Mouse (Mus musculus) liver, embryonic 14.5 days (tissue): Measurements from ENCODE around the gene Sypl2. TPM values are rescaled to one million over a fixed set of nuclear protein-coding genes. Genes with fewer than 3 reads are reported as not detected.

Experiments used
- ATAC-seq: fragments of 200-750 bp; cut with Nextera tagmentation; 2 replicates; pipeline ENCODE4 v1.8.0; 2017; ENCODE audit warnings: moderate number of reproducible peaks, mild to moderate bottlenecking, moderate library complexity; ENCODE audit not compliant: insufficient read depth
- DNase-seq, 3 experiments: peaks; one replicate each; pipeline ENCODE4 v3.0.0-alpha.2; 2012 to 2013; ENCODE audit warnings: low read depth in 3 of 3, low spot score in 3 of 3
- H3K27ac ChIP-seq: fragments of 300-500 bp; sonication (generic); 2 replicates; pipeline ENCODE4 v1.5.1; 2014; ENCODE audit warnings: moderate library complexity, mild to moderate bottlenecking, control low read depth, inconsistent platforms
- H3K27me3 ChIP-seq: fragments of 300-500 bp; sonication (generic); 2 replicates; pipeline ENCODE4 v1.6.1; 2014; ENCODE audit warnings: mild to moderate bottlenecking, low read length, moderate library complexity; ENCODE audit not compliant: control insufficient read depth, insufficient read depth
- H3K36me3 ChIP-seq: fragments of 300-500 bp; sonication (generic); replicated peaks from 2 replicates; pipeline ENCODE4 v1.6.1; 2014; ENCODE audit warnings: low read depth; ENCODE audit not compliant: control insufficient read depth, insufficient read depth
- H3K4me1 ChIP-seq, 2 experiments: fragments of 200-500 bp in 1 of 2; fragments of 300-500 bp in 1 of 2; sonication (generic) in 1 of 2; replicated peaks; 2 replicates each; pipeline ENCODE4 v1.6.1; 2012 to 2014; ENCODE audit warnings: antibody characterized with exemption in 1 of 2, inconsistent platforms in 1 of 2, low read length in 1 of 2; ENCODE audit not compliant: control insufficient read depth in 2 of 2, insufficient read depth in 2 of 2
- H3K4me2 ChIP-seq: fragments of 300-500 bp; sonication (generic); 2 replicates; pipeline ENCODE4 v1.6.1; 2014; ENCODE audit warnings: low read depth, mild to moderate bottlenecking, control low read depth, moderate library complexity
- H3K4me3 ChIP-seq, 2 experiments: fragments of 200-500 bp in 1 of 2; fragments of 300-500 bp in 1 of 2; sonication (generic) in 1 of 2; 2 replicates each; pipeline ENCODE4 v1.5.1; 2012 to 2014; ENCODE audit warnings: low read depth in 2 of 2, low read length in 2 of 2, mild to moderate bottlenecking in 2 of 2, control low read depth in 1 of 2, inconsistent platforms in 1 of 2, moderate library complexity in 1 of 2; ENCODE audit not compliant: insufficient read depth in 1 of 2
- H3K9ac ChIP-seq: fragments of 300-500 bp; sonication (generic); replicated peaks from 2 replicates; pipeline ENCODE4 v1.6.1; 2014; ENCODE audit warnings: mild to moderate bottlenecking, control low read depth, moderate library complexity
- H3K9me3 ChIP-seq: fragments of 300-500 bp; sonication (generic); 2 replicates; pipeline ENCODE4 v1.6.1; 2016; ENCODE audit warnings: low read length, mixed read lengths; ENCODE audit not compliant: control insufficient read depth
- CTCF ChIP-seq: IDR thresholded peaks from 2 replicates; pipeline ENCODE4 v1.5.1; 2016; ENCODE audit warnings: antibody characterized with exemption, low read depth, control low read depth
- EP300 ChIP-seq: IDR thresholded peaks from 2 replicates; pipeline ENCODE4 v1.6.1; 2016; ENCODE audit warnings: antibody characterized with exemption, low read depth
- WGBS: fragments of 180-500 bp; shearing (Covaris S2); extraction: QIAGEN DNeasy Blood & Tissue Kit; methylation state at CpG from one replicate; pipeline ENCODE4 v1.1.7; 2014; ENCODE audit not compliant: insufficient replicate concordance; 5-methylcytosine and 5-hydroxymethylcytosine counted together
- polyA plus RNA-seq, 2 experiments: library from polyadenylated mRNA; depleted of rRNA in 1 of 2; stranded (reverse) in 1 of 2; unstranded in 1 of 2; fragments of >200 nt; fragmentation: Nextera tagmentation in 1 of 2; extraction: Ambion mirVana in 1 of 2; gene quantifications; 2 replicates each; pipeline versions ENCODE4 v1.2.1 to v1.2.3; 2012 to 2014

Sypl2 gene
- polyA plus RNA-seq, 2 experiments = 0.02 TPM; not detected in 1

GRCm38 (mm10) chr3:108225711-108226557, 514 bp downstream of the Sypl2 start:
- Histone ChIP-seq H3K4me1 (no peaks in the 10 kb centered on the region), H3K27ac (no peak overlapping the region), H3K9ac (no peak overlapping the region), H3K9me3 (no peaks in the 10 kb centered on the region), H3K4me2 (peak overlapping the region; percentile 47), H3K27me3 (peaks cover 52% of the 10 kb centered on the region), H3K4me3 (peak overlapping the region in 1 of 2 experiments; percentile 38; a peak in 3 of 4 replicates), H3K36me3 (no peaks in the 10 kb centered on the region)
- TF ChIP-seq CTCF = no peak
- no peak for TF ChIP-seq EP300
- no peak for ATAC-seq
- WGBS = 4% methylated on average over 67 of the region's 67 CpGs
- no peak for DNase-seq

DNA sequence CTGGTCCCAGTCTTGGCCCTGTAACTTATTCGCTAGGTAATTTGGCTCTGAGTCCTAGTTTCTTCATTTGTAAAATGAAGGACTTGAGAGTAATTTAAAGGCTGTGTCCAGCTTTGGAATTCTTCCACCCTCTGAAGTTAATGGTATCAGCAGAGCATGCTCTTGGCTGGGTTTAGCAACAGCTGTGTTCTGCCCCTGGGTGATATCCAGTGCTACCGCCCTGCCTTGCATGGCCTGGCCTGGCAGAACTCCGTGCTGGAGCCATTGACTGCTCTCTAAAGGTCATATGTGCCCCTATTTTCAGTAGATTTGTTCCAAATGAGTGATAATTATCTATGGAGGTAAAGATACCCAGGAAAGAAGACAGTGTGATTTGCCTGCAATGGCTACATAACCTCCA, 5.8 kb downstream of the Sypl2 start:
- Histone ChIP-seq H3K27me3 (peaks cover 21% of the 10 kb centered on the region), H3K4me3 (no peak overlapping the region), H3K9me3 (no peaks in the 10 kb centered on the region), H3K36me3 (no peaks in the 10 kb centered on the region), H3K27ac (no peak overlapping the region), H3K4me1 (no peaks in the 10 kb centered on the region), H3K9ac (no peak overlapping the region), H3K4me2 (no peak overlapping the region)
- ATAC-seq (no peak), DNase-seq (no peak)
- no peak for TF ChIP-seq EP300
- TF ChIP-seq CTCF = no peak
- 54% methylated on average over 3 of the region's 3 CpGs for WGBS

DNA sequence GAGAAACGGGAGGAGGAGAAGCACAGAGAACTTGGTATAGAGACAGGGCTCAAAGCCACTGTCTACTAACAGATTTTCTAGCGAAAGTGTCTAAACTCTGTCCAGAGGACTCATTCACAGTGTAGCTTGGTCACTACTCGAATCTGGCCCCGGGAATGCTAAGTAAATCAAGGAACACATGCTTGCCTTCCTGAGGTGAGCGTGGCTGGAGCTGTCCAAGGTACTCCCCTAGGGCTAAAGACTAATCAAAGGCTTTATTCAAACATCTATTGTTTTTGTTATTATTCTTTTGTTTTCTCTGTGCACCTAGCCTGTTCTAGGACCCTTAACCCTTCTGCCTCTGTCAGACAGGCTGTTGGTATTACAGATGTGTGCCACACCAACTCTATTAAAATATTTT, 11.7 kb downstream of the Sypl2 start:
- DNase-seq (no peak), ATAC-seq (no peak)
- Histone ChIP-seq H3K27me3 (no peaks in the 10 kb centered on the region; the same call in 1 of the 2 replicates), H3K36me3 (no peaks in the 10 kb centered on the region), H3K27ac (no peak overlapping the region), H3K4me2 (no peak overlapping the region), H3K9me3 (no peaks in the 10 kb centered on the region), H3K4me3 (no peak overlapping the region), H3K9ac (no peak overlapping the region), H3K4me1 (peaks cover 3 to 5% of the 10 kb centered on the region in 2 experiments)
- WGBS = 14% methylated on average over 5 of the region's 5 CpGs
- TF ChIP-seq EP300 (no peak), CTCF (no peak)

GRCm38 (mm10) chr3:108212406-108212805, 14.0 kb downstream of the Sypl2 start:
- Histone ChIP-seq H3K9ac (no peak overlapping the region), H3K27ac (no peak overlapping the region), H3K4me2 (no peak overlapping the region), H3K4me3 (no peak overlapping the region), H3K36me3 (no peaks in the 10 kb centered on the region), H3K27me3 (no peaks in the 10 kb centered on the region; the same call in 1 of the 2 replicates), H3K9me3 (no peaks in the 10 kb centered on the region), H3K4me1 (peaks cover 9 to 13% of the 10 kb centered on the region in 2 experiments)
- ATAC-seq (no peak), DNase-seq (no peak)
- TF ChIP-seq EP300 (no peak), CTCF (peak; percentile 38; the same call in 1 of the 2 replicates)
- WGBS = 62% methylated on average over 8 of the region's 8 CpGs

GRCm38 (mm10) chr3:108211845-108212244, 14.6 kb downstream of the Sypl2 start:
- no peak for DNase-seq

More at GRCm38 (mm10) chr3:108211845-108212244, 14.6 kb downstream of the Sypl2 start:
- Histone ChIP-seq H3K27ac (no peak overlapping the region), H3K9me3 (no peaks in the 10 kb centered on the region), H3K9ac (no peak overlapping the region), H3K4me1 (peaks cover 9 to 13% of the 10 kb centered on the region in 2 experiments), H3K36me3 (no peaks in the 10 kb centered on the region), H3K4me2 (no peak overlapping the region), H3K27me3 (no peaks in the 10 kb centered on the region; the same call in 1 of the 2 replicates), H3K4me3 (no peak overlapping the region)
- TF ChIP-seq EP300 (no peak), CTCF (no peak)
- 70% methylated on average over 6 of the region's 6 CpGs for WGBS
- no peak for ATAC-seq
